Mouse (Mus musculus) thymus, postnatal 10 days (tissue): ENCODE measurements around the gene Axl.

ENCODE experiments used
- DNase-seq, 2 experiments: peaks; one replicate each; pipeline ENCODE4 v3.0.0; 2021; ENCODE audit warnings: low spot score in 2 of 2

Axl gene

GRCm38 (mm10) chr7:25711165-25711564 is 77.3 kb downstream of the Axl start:
- no peak for DNase-seq

GRCm38 (mm10) chr7:25710519-25711130 is 77.9 kb downstream of the Axl start:
- no peak for DNase-seq

GRCm38 (mm10) chr7:25709961-25710360 is 78.5 kb downstream of the Axl start:
- DNase-seq, result no peak

DNA sequence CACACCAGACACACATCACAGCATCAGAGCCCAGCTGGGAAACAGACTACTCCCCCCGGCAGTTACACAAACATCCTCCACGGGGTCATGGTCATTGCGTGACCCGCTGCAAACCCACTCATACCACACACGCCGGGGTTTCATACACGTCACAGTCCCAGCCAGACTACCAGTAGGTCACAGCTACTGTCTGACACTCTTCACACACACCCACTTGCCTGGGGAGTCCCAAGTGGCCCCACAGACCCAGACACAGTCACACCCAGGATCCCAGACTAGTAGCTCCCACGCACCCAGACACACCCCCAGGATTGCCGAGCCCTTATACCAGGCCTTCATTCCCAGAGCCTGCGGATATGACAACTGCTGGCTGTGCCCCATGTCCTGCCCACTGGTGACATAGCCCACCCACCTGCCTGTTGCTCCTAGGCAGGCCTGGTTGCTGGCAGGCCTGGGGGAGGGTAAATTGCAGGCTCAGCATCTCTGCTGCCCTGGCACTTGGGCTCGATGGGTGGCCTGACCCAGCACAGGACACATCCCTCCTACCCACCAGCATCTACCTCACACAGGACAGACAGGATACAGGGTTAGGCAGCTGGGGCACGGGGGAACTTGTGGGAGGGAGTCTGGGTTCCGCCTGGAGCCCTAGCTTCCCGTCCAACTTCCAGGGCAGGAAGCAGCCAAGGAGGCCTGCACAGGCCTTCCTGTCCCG is 80.8 kb downstream of the Axl start:
- DNase-seq, result no peak
